Mouse (Mus musculus) myocyte (in vitro differentiated cells): Measurements from ENCODE around the gene Soat1. TPM values are rescaled to one million over a fixed set of nuclear protein-coding genes. Genes with fewer than 3 reads are reported as not detected.

Source experiments
- H3K27me3 ChIP-seq: one replicate; pipeline ENCODE4 v1.6.1; 2011; ENCODE audit not compliant: control insufficient read depth, insufficient read depth, insufficient read length
- H3K36me3 ChIP-seq: one replicate; pipeline ENCODE4 v1.6.1; 2011; ENCODE audit not compliant: control insufficient read depth, insufficient read depth
- H3K4me2 ChIP-seq: one replicate; pipeline ENCODE4 v1.6.1; 2011; ENCODE audit warnings: low read depth, control low read depth
- H3K4me3 ChIP-seq: one replicate; pipeline ENCODE4 v1.5.1; 2011; ENCODE audit warnings: mild to moderate bottlenecking, control low read depth, moderate library complexity
- H3K79me2 ChIP-seq: one replicate; pipeline ENCODE4 v1.6.1; 2011; ENCODE audit not compliant: control insufficient read depth, insufficient read depth
- H3ac ChIP-seq: one replicate; pipeline ENCODE4 v1.6.1; 2011; ENCODE audit not compliant: control insufficient read depth, insufficient read length
- CEBPB ChIP-seq: IDR thresholded peaks from 2 replicates; pipeline ENCODE4 v1.6.1; 2011; ENCODE audit warnings: mild to moderate bottlenecking, moderate library complexity; ENCODE audit not compliant: poor library complexity, insufficient read depth, severe bottlenecking
- E2F4 ChIP-seq: IDR thresholded peaks from one replicate; pipeline ENCODE4 v1.6.1; 2011; ENCODE audit warnings: mild to moderate bottlenecking, control low read depth, moderate library complexity; ENCODE audit not compliant: insufficient read depth
- MAX ChIP-seq: IDR thresholded peaks from one replicate; pipeline ENCODE4 v1.6.1; 2011; ENCODE audit warnings: low read depth, mild to moderate bottlenecking, control low read depth
- MYOD1 ChIP-seq, 3 experiments: IDR thresholded peaks; one replicate each; pipeline ENCODE4 v1.6.1; 2011; ENCODE audit warnings: control low read depth in 2 of 3, low read depth in 2 of 3, mild to moderate bottlenecking in 2 of 3, moderate library complexity in 1 of 3; ENCODE audit not compliant: insufficient read length in 2 of 3, control insufficient read depth in 1 of 3
- MYOG ChIP-seq, 3 experiments: IDR thresholded peaks; one replicate each; pipeline ENCODE4 v1.6.1; 2011; ENCODE audit warnings: control low read depth in 2 of 3, low read depth in 2 of 3, mild to moderate bottlenecking in 2 of 3; ENCODE audit not compliant: insufficient read length in 2 of 3, control insufficient read depth in 1 of 3, insufficient read depth in 1 of 3
- POLR2A ChIP-seq: IDR thresholded peaks from one replicate; pipeline ENCODE4 v1.6.1; 2011; ENCODE audit warnings: low read depth, mild to moderate bottlenecking, control low read depth, moderate library complexity; ENCODE audit not compliant: insufficient read length
- POLR2AphosphoS2 ChIP-seq: IDR thresholded peaks from one replicate; pipeline ENCODE4 v1.6.1; 2011; ENCODE audit warnings: low read depth, control low read depth; ENCODE audit not compliant: insufficient read length
- REST ChIP-seq: IDR thresholded peaks from one replicate; pipeline ENCODE4 v1.6.1; 2011; ENCODE audit warnings: mild to moderate bottlenecking, control low read depth, moderate library complexity; ENCODE audit not compliant: insufficient read depth, insufficient read length
- SRF ChIP-seq: IDR thresholded peaks from one replicate; pipeline ENCODE4 v1.6.1; 2011; ENCODE audit warnings: low read depth; ENCODE audit not compliant: control insufficient read depth, insufficient read length
- TCF12 ChIP-seq: IDR thresholded peaks from one replicate; pipeline ENCODE4 v1.6.1; 2011; ENCODE audit warnings: mild to moderate bottlenecking, control low read depth; ENCODE audit not compliant: poor library complexity, insufficient read depth, severe bottlenecking
- TCF3 ChIP-seq: IDR thresholded peaks from one replicate; pipeline ENCODE4 v1.6.1; 2011; ENCODE audit warnings: low read depth, control low read depth; ENCODE audit not compliant: insufficient read length
- USF1 ChIP-seq: IDR thresholded peaks from one replicate; pipeline ENCODE4 v1.6.1; 2011; ENCODE audit warnings: low read depth, mild to moderate bottlenecking, control low read depth, moderate library complexity
- polyA plus RNA-seq: library from polyadenylated mRNA; unstranded; fragments of >200 nt; fragmentation: generic; extraction: Trizol; gene quantifications from one replicate; pipeline ENCODE4 v1.2.1, GENCODE M21; 2012; ENCODE audit warnings: missing spikeins

Gene Soat1
- polyA plus RNA-seq, 1 experiment: 42.2 TPM

DNA sequence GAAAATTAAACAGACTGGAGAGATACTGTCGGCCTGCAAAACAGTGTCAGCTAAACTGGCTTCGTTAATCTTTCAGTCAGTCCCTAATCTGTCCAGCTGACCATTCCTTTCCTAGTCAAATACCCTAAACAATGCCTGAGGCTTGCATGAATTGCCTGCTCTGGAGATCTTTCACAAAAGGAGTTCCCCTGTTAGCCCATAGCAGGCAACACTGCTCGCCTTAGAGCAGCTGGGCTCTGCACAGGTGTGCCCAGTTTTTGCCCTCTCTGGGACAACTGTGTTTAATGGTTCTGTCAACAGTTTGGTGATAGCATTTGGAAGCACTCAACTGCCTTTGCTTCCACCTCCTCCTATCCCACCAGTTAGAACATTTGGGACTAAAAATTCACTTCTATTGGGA is 723 bp upstream of the Soat1 start:
- Histone ChIP-seq H3K36me3 (peaks cover 7% of the 10 kb centered on the region), H3K27me3 (no peaks in the 10 kb centered on the region), H3K4me2 (peak overlapping the region; percentile 64), H3ac (no peak overlapping the region), H3K79me2 (peaks cover 41% of the 10 kb centered on the region), H3K4me3 (no peak overlapping the region)
- no peak for TF ChIP-seq MAX
- TF ChIP-seq REST: no peak
- peak in 2 of 3 experiments; percentile 51 to 91 for TF ChIP-seq MYOG (IDR thresholded peaks at IDR 0.05; ENCODE audit: control insufficient read depth in 1 of 3, insufficient read depth in 1 of 3, insufficient read length in 2 of 3, low read depth in 2 of 3)
- peak; percentile 29 for TF ChIP-seq TCF3
- TF ChIP-seq TCF12: no peak
- no peak for TF ChIP-seq POLR2A
- TF ChIP-seq MYOD1 (IDR thresholded peaks at IDR 0.05; ENCODE audit: control insufficient read depth in 1 of 3, insufficient read length in 2 of 3, low read depth in 2 of 3): peak in 2 of 3 experiments; percentile 62 to 72

- TF ChIP-seq CEBPB: no peak
- TF ChIP-seq POLR2AphosphoS2: no peak
- peak; percentile 18 for TF ChIP-seq POLR2A
- peak; percentile 52 for TF ChIP-seq USF1
- TF ChIP-seq E2F4: no peak
- peak overlapping the region; percentile 78 for H3K4me2 ChIP-seq
- H3K79me2 ChIP-seq: peaks cover 47% of the 10 kb centered on the region
- peaks cover 7% of the 10 kb centered on the region for H3K36me3 ChIP-seq
- H3K27me3 ChIP-seq: no peaks in the 10 kb centered on the region
- peak overlapping the region; percentile 78 for H3K4me3 ChIP-seq
- no peak overlapping the region for H3ac ChIP-seq
Observed at GRCm38 (mm10) chr1:156473003-156473402, 1.1 kb downstream of the Soat1 start.

DNA sequence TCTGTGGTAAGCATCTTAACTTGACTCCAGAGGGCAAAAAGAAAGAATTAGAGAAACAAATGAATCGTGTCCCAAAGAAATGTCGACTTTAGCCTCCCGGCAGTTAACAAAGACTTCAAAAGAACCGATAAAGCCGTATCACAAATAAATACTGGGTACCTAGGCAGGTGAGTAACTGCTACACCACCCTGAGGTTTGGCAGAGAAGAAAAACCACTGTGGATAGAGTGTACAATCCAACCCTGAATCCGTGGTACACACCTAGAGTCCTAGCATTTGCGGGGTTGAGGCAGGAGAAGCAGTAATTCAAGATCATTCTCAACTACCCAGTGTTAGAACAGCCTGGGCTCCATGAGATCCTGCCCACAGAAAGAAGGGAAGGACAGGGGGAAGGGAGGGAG is 2.2 kb downstream of the Soat1 start:
- Histone ChIP-seq H3K79me2 (peaks cover 49% of the 10 kb centered on the region), H3K36me3 (peaks cover 10% of the 10 kb centered on the region), H3K4me3 (peak overlapping the region; percentile 78), H3ac (no peak overlapping the region), H3K4me2 (peak overlapping the region; percentile 78), H3K27me3 (no peaks in the 10 kb centered on the region)
- TF ChIP-seq MYOD1 (IDR thresholded peaks at IDR 0.05; ENCODE audit: control insufficient read depth in 1 of 3, insufficient read length in 2 of 3, low read depth in 2 of 3): no peak
- no peak for TF ChIP-seq E2F4
- TF ChIP-seq MAX: no peak
- no peak for TF ChIP-seq MYOG (IDR thresholded peaks at IDR 0.05; ENCODE audit: control insufficient read depth in 1 of 3, insufficient read depth in 1 of 3, insufficient read length in 2 of 3, low read depth in 2 of 3)

DNA sequence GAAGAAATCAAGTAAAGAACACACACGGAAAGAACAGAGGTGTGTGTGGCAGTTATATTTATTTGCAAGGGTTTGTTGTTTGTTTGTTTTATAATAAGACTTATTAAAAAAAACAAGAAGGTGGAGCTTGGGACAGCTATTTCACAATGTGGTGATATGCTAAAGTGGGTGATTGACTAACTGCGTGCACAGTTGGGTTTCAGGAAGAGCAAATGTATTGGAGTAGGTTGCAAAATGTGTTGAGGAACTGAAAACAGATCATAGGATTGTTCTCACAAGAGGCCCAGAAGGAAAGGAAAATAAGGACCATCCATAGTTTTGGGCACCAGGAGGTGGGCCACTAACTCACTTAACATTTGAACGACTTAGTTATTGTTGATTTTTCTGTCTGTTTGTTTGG is 3.1 kb downstream of the Soat1 start:
- H3K4me3 ChIP-seq: no peak overlapping the region
- peaks cover 57% of the 10 kb centered on the region for H3K79me2 ChIP-seq
- H3K27me3 ChIP-seq: no peaks in the 10 kb centered on the region
- H3ac ChIP-seq: no peak overlapping the region
- peaks cover 19% of the 10 kb centered on the region for H3K36me3 ChIP-seq
- TF ChIP-seq REST: no peak
- no peak for TF ChIP-seq POLR2A
- no peak for TF ChIP-seq MYOG (IDR thresholded peaks at IDR 0.05; ENCODE audit: control insufficient read depth in 1 of 3, insufficient read depth in 1 of 3, insufficient read length in 2 of 3, low read depth in 2 of 3)
- TF ChIP-seq E2F4: no peak
- TF ChIP-seq SRF: no peak
- no peak for TF ChIP-seq USF1
- no peak overlapping the region for H3K4me2 ChIP-seq

DNA sequence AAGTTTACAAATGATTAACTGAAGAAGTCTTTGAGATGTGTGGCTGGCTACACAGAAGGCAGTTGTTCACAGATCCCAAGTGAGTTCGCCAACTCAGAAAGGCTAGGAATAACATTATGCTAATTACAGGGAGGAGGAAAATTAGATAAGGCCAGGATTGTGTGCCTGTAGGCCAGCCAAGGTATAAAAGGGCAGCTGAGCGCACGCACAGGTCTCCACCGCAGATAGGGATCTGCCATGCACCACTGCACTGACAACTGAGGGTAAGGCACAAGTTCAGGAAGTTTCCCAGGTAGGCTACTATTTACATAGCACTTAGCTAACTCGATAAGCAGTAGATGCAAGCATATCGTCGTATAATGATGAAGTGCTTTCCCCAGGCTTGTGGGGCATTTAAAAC is 3.6 kb downstream of the Soat1 start:
- H3K4me2 ChIP-seq: no peak overlapping the region
- no peak overlapping the region for H3ac ChIP-seq
- no peaks in the 10 kb centered on the region for H3K27me3 ChIP-seq
- H3K4me3 ChIP-seq: no peak overlapping the region
- H3K36me3 ChIP-seq: peaks cover 24% of the 10 kb centered on the region
- peaks cover 63% of the 10 kb centered on the region for H3K79me2 ChIP-seq
- no peak for TF ChIP-seq CEBPB
- no peak for TF ChIP-seq MYOG (IDR thresholded peaks at IDR 0.05; ENCODE audit: control insufficient read depth in 1 of 3, insufficient read depth in 1 of 3, insufficient read length in 2 of 3, low read depth in 2 of 3)
- TF ChIP-seq MAX: no peak
- no peak for TF ChIP-seq REST
- no peak for TF ChIP-seq TCF12
- TF ChIP-seq POLR2AphosphoS2: no peak
- no peak for TF ChIP-seq MYOD1 (IDR thresholded peaks at IDR 0.05; ENCODE audit: control insufficient read depth in 1 of 3, insufficient read length in 2 of 3, low read depth in 2 of 3)
- no peak for TF ChIP-seq E2F4
- no peak for TF ChIP-seq TCF3
- TF ChIP-seq POLR2A: no peak
- TF ChIP-seq SRF: no peak
- TF ChIP-seq USF1: no peak

- Histone ChIP-seq H3K4me3 (no peak overlapping the region), H3K4me2 (peak overlapping the region; percentile 30), H3K79me2 (peaks cover 59% of the 10 kb centered on the region), H3K36me3 (peaks cover 28% of the 10 kb centered on the region), H3K27me3 (no peaks in the 10 kb centered on the region), H3ac (no peak overlapping the region)
- TF ChIP-seq SRF (no peak), POLR2AphosphoS2 (no peak), MAX (no peak), E2F4 (no peak), POLR2A (no peak), REST (no peak), MYOD1 (IDR thresholded peaks at IDR 0.05; ENCODE audit: control insufficient read depth in 1 of 3, insufficient read length in 2 of 3, low read depth in 2 of 3) (no peak), USF1 (no peak), CEBPB (no peak), MYOG (IDR thresholded peaks at IDR 0.05; ENCODE audit: control insufficient read depth in 1 of 3, insufficient read depth in 1 of 3, insufficient read length in 2 of 3, low read depth in 2 of 3) (no peak), TCF12 (no peak), TCF3 (no peak)
Observed at GRCm38 (mm10) chr1:156468576-156468975, 5.6 kb downstream of the Soat1 start.
